Mouse (Mus musculus) CH12F3 (cell line): ENCODE data around the gene Itga2.

ENCODE experiments used
- in situ Hi-C: fragments of 300-500 bp; cut with MboI; formaldehyde crosslinking; loops from 2 replicates; pipeline ENCODE4 v1.14.3; 2020; ENCODE audit warnings: low sequenced_read_pairs

Itga2 gene

DNA sequence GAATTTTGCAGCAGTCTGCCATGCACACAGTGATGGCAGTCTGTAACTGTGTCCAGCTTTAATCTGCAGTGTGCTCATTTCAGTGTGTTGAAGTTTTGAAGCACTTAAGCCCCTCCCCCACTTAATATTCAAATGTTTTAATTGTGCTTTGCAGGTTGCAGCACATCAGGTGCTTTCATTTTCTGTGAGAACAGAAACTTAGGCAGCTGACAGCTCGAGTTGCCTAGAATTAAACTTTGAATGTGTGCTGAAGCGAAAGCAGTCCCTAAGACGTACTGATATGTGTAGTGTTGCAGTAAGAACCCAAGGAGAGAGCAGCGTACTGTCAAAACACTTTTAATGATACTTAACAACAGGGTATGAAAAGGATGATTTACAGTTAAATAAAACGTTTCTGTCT lies 99.1 kb downstream of the Itga2 start:
- in situ Hi-C loops = loop anchor here (25.0 kb wide), 1 partner anchor 130 kb away; no protein-coding TSS in a partner anchor

DNA sequence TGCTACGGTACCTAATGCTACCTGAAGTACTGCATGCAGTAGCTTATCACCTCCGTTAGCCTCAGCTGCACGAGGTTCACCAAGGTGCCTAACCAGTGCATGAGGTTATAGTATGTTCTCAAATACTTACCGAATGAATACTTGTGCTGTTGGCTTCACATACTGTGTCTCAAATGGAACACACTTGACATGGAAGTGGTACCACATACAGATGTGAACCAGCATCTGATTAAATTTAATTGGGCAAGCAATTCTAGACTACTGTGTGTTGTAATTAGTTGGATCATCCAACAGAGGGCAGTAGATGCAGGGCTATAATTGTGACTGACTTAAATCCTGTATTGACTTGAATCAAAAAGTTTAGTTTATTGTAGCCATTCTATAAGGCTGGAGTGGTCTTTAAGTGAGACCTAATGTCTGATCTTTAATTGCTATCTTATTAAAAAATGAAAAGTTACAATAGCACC lies 100.5 kb downstream of the Itga2 start:
- in situ Hi-C loops = loop anchor here (25.0 kb wide), 1 partner anchor 131 kb away; no protein-coding TSS in a partner anchor

DNA sequence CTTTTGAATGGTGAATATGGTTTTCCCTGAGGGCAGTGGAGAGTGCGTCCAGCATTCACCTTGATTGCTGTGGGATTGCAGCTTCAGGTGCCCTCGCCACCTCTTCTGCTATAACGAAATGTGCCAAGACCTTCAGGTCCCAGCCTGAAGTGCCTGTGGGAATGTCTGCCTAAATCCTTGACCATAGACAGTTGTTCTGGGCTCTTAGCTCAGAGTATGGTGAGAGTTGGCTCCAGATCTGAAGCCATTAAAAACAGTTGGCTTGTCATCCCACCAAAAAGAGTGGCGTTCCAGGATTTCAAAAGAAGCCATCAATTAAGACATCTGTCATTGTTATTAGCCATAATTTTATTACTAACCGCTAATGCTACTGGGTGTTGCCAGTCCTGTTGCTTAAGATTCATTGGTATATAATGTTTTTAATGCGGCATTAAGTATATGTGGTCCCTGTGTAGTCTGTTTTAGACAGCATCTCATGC lies 106.5 kb downstream of the Itga2 start:
- in situ Hi-C loops = loop anchor here (25.0 kb wide), 1 partner anchor 137 kb away; no protein-coding TSS in a partner anchor

DNA sequence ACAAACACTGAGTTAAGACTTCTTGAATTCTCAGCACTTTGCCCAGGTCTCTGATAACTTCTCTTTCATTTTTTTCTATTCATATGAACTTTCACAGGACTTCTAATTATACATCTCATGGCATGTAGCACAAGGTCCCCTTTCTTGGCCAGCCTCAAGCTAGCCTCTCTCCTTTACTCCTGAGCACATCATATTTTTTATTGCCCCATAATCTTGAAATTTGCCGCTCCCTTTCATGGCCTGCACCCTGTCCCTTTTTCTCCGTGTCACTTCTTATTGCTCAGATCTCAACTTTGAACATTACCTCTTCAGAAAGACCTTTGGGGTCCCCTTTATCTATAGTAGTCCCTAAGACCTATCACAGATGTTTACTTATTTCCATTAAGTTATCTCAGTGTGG lies 109.0 kb downstream of the Itga2 start:
- in situ Hi-C loops = no loop called here

DNA sequence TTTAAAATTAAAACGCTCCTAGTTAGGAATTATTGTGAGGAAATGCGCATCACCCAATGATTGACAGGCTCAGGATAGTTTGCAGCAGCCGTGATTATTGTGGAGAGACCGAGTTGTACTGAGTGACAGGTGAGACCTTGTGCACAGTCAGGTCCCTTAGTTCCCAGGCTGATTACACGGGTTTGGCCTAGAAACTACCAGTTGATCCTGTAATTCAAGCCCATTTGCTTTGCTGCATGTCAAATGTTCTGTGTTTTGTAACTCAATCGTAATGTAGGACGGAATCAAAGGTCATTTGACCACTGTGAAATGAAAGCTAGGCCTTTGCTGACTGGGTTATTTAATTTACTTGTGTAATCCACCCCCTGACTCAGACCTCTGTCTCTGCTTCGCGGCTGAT lies 113.4 kb downstream of the Itga2 start:
- in situ Hi-C loops = no loop called here

DNA sequence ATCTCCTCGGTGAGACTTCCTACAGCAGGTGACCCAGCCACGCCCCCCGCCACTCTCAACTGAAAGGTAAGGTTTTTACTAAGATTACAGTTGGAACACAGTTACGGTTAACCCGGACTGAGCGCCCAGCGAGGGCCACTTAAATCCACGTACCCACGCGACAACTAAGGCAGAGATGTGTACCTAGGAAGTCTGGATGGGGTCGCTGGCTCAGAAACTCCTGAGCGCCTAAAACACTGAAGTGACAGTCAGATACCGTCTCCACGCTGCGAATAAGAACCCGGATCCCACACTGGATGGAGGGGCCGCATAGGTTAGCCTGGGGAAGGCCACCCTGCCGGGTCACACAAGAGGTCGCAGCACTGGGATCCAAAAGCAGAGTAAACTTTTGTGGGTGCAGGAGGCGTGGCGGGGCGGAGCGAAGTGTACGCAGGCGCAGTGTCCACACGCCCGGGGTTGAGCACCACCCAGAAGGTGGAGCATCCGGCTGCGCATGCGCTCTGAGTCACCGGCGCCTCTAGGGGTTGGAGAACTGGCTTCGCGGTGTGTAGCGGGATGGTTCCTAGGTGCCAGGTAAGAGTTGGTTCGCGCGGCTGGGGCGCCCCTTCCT lies 114.0 kb downstream of the Itga2 start, which contains the start of gene Mocs2:
Mocs2 (plus strand) TSS at position 486 of the 610 bp plus-strand sequence.
- in situ Hi-C loops = no loop called here

DNA sequence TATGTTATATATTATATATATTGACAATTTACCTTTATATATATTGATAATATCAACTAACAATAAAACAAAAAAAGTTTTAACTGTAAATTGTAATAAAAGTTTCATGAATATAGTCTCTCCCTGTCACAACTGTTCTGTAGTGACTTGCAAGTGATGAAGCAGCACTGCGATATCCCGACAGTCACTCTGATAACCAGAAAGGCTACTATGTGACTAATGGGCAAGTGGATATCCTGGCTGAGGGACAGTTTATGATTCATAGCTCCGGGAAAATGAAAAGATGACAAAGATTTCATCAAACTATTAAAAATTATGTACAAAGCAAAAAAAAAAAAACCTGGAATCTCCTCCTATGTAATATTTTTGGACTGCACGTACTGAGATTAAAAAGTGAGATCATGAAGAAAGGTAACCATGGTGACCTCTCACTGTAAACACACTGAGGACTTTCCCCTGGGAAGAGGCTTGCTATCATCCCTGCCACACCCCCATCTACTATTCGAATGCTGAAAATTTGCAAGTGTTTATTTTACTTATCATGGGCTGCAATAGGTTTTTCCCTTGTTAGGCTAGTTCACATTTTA lies 122.2 kb downstream of the Itga2 start:
- in situ Hi-C loops = no loop called here

DNA sequence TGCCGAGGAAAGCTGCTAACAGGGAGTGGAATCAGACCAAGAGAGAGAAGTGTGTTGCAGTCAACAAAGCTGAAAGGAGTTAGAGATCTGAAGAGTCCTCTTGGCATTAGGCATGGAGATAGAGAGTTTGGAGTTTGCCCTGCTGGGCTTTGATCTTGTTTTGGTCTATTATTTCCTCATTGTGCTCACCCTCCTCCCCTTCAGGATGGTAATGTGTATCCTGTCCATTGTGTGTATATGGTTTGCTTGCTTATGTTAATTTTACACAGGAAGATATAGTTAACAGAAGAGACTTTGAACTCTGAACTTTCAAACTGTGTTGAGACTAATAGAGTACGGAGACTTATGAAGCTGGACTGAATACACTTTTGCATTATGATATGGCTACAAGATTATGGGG lies 128.9 kb downstream of the Itga2 start:
- in situ Hi-C loops = no loop called here

DNA sequence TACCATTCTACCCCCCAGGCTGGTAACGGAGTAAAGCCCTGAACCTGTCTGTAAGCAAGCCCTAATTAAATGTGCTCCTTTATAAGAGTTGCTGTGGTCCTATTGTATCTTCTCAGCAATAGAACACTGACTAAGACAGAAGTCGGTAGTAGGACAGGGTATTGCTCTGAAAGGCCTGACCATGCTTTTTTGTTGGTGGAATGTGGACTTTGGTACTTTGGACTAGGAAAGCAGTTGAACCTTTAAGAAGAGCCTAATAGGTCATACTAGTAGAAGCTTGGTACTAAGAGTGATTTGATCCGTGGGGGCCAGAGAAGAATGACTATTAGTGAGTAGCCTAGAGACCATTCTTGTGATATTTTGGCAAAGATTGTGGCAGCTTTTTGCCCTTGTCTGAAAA lies 130.0 kb downstream of the Itga2 start:
- in situ Hi-C loops = no loop called here

DNA sequence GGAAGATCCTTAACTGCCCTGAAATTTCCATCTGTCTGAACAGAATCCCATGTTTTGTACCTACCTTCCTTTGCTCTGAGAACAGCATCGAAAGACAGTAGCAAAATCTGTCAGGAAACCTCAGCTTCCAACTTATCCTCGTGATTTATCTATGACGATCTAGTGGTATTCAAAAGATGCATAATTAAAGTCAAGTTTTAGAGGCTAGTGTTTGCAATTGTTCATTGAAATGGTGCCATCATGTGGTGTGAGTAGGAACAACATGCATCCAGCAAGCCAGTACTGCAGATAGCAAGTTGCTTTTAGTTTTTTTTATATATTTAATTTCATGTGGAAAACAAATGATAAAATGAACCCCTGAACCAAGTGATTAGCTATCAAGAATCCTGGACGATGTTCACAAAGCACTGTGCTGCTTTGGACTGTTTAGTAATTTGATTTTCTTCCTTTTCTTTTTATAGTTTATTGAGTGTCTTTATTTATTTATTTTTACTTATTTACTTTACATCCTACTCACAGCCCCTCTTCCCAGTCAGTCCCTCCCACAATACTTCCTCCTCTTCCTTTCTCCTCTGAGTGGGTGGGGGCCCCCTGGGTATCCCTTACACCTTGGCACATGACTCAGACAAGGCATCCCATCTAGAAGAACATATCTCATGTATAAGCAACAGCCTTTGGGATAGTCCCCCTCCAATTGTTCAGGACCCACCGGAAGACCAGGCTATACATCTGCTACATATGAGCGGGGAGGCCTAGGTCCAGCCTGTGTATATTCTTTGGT lies 138.5 kb downstream of the Itga2 start:
- in situ Hi-C loops = loop anchor here (25.0 kb wide), 1 partner anchor 906 kb away; no protein-coding TSS in a partner anchor

DNA sequence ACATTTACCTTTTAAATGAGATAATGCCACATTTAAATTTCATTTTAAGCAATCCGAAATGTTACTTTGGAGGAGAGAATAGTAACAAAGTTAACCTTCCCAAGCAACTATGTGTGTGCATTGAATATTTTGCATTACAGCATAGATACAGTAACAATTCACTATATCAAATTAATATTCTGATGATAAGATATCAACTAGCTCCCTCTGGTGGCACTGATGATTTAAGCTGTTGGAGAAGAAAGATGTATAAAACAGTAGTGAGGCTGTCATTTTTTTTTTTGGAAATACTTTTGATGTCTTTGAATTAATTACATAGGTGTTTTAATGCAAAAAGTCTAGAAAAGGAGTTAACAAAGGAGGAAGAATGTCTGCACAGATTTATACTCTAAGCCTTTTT lies 140.4 kb downstream of the Itga2 start:
- in situ Hi-C loops = loop anchor here (25.0 kb wide), 1 partner anchor 904 kb away; no protein-coding TSS in a partner anchor
